Mouse (Mus musculus) G1E (cell line): ENCODE measurements around the gene Ifnar2.

Experiments
- CTCF ChIP-seq: IDR thresholded peaks from 2 replicates; pipeline ENCODE4 v1.5.1; 2012; ENCODE audit warnings: low read depth, low read length, inconsistent platforms, mixed read lengths
- TAL1 ChIP-seq: conservative IDR thresholded peaks from 2 replicates; pipeline ENCODE4 v1.6.1; 2012; ENCODE audit warnings: low read depth, low read length, inconsistent platforms, mixed read lengths

GRCm38 (mm10) chr16:91441366-91441765 is 68.8 kb downstream of the Ifnar2 start:
- no peak for TF ChIP-seq TAL1
- no peak for TF ChIP-seq CTCF
